Mouse (Mus musculus) ovary, postnatal 10 days (tissue): Measurements from ENCODE around the gene Olfr884.

ENCODE experiments used
- DNase-seq: peaks from one replicate; pipeline ENCODE4 v3.0.0; 2022; ENCODE audit warnings: low spot score

Olfr884 gene

DNA sequence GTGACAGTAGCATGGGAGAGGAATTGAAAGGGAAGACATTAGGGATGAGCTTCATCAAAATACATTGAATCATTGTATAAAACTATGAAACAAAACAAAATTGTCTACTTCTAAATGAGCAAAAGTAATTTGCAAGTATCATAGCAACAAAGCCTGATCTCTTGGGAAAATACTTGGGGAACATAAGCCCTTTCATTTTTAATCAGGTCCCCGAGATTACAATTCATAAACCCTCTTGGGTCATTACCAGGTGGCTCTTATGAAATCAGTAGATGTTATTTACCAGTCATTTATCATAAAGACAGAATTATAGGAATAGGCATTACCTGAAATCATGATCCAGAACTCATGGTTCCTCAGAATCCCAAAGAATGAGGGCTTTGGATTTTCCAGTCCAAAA lies at the start of gene Olfr884:
TSS of gene Olfr884 (plus strand) at position 301 of the 400 bp plus-strand sequence.
- DNase-seq: no peak

GRCm38 (mm10) chr9:37998581-37999204 lies 47.7 kb upstream of the Olfr884 start:
- no peak for DNase-seq

DNA sequence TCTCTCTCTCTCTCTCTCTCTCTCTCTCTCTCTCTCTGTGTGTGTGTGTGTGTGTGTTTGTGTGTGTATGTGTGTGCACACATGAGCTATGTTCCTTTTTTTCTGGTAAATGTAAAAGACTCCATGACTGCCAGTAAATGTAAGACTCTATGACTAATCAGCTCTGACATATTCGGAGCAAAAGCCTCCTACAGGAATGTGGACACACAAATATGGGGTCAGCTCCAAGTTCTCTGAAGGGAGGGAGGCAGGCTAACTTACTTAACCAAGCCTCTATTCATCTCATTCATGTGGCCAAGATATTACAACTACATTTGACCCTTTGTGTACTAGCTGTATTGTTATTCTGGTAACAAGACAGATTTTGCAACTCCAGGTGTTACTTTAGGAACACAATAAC lies 46.3 kb upstream of the Olfr884 start:
- no peak for DNase-seq

- DNase-seq: no peak
These were observed 20.8 kb upstream of the Olfr884 start, which contains the start of gene Olfr883 for GRCm38 (mm10) chr9:38025508-38025907. TSS of gene Olfr883 (plus strand) at chr9:38025808.

DNA sequence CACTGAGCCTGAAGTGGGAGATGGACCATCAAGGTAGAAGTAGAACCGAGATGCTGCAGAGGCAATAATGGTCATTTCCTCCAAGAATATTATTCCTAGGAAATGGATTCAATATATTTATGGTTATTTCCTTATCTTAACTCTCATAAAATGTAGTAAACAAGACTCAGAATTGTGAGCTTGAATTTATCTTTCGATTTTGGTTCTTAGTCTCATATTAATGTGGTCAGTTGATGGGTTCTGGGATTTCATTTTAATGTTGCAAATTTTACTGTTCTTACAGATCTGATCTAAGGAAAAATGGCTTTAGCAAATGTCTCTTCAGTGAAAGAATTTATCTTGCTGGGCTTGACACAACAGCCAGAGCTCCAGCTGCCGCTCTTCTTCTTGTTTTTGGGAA lies 14.7 kb downstream of the Olfr884 start, which contains the start of gene Olfr885:
TSS of gene Olfr885 (plus strand) at position 301 of the 400 bp plus-strand sequence.
- DNase-seq: no peak

DNA sequence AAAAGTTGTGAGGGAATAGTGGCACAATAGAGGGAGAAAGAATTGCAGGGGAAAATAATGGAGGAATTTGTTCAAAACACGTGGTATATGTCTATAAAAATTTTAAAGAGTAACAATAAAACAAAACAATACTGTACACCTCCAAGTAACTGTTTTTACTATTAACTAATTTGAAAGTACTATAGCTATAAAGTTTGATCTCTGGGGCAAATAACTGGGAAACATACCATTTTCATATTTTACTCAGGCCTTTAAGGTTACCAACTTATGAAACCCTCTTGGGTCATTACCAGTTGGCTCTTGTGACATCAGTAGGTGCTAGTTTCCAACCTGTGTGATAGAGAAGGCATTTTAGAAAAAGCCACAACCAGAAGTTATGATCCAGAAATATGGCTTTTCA lies 37.4 kb downstream of the Olfr884 start, which contains the start of gene Olfr887:
TSS of gene Olfr887 (plus strand) at position 301 of the 400 bp plus-strand sequence.
- no peak for DNase-seq
